Mouse (Mus musculus) ovary, postnatal 10 days (tissue): ENCODE data around the gene Soga1.

Source experiments
- DNase-seq: peaks from one replicate; pipeline ENCODE4 v3.0.0; 2022; ENCODE audit warnings: low spot score

The Soga1 gene

DNA sequence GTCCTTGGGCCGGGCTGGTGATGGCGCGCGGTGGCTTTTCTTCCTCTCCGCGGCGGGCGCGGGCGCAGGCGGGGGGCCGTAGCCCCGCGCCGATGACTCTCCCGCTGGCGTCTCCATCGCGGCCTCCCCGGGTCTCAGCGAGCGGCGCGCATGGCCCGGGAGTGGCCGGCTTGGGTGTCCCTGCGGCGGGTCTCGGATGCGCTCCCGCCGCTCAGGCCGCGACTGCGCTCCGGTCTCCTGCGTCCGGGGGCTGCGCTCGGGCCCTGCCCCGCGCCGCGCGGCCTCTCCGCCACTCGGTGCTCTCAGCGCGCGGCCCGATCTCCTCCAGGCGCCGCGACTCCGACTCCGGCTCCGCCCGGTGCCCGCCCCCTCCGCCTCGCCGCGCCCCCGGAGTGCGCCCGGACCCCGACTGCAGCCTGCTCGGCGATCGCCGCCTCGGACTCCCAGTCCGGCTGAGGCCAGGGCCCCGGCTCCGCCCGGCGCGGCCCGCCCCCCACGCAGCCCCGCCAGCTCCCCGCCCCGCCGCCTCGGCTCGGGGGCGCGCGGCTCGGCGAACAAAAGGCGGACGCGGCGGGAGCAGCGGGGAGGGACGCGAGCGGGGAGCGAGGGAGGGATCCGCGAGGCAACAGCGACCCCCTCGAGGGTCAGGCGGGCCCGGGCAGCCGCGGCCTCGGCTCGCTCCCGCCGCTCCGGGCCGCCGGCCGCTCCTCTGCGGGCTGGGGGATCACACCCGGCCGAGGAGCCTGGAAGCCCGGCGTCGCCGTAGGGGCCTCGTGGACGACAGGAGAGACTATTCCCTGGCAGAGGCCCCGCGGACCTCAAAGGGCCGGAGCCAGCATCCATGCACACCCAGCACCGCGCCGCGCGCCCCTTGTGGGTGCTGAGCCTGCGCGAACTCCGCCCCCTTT is at the start of gene Soga1:
Soga1 (minus strand) TSS at position 462 of the 908 bp plus-strand sequence.
- DNase-seq: peak; percentile 80

GRCm38 (mm10) chr2:157128072-157128471 is 49.0 kb upstream of the Soga1 start:
- no peak for DNase-seq

GRCm38 (mm10) chr2:157127370-157127769 is 48.3 kb upstream of the Soga1 start:
- DNase-seq: no peak

DNA sequence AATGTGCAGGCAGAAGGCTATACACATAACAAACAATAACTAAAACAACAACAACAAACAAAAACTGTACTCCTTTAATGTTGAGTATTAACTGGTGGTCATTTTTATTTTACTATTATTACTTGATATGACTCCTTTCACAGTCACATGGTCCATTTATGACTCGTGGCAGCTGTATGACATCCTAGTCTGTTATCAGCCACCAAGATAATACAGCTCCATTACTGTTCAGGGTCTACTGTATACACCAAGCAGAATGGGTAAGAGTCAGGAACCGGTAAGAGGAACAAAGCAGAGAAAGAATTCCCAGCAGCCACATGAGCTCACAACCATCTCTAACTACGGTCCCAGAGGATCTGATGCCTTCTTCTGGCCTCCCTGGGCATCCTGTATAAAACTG is 46.2 kb upstream of the Soga1 start:
- DNase-seq: no peak

DNA sequence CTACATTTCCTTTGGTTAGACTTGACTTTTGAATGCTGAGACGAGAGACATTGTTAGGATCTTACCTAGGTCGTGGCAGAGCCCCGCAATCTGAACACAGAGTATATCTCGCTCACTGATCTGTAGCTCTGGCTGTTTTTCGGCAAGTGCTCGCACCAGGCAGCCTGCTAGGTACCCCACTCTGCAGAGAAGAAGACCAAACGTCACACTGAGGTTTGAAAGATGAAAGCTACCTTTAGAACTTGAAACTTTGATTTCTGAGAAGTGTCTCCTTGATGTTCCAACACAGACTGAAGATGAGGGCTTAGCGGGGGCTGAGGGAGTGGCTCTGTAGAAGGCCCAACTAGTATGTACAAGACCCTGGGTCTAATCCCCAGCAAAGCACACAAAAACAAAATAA is 42.7 kb upstream of the Soga1 start:
- no peak for DNase-seq

- no peak for DNase-seq
Measured at GRCm38 (mm10) chr2:157119075-157119474, 40.0 kb upstream of the Soga1 start.

DNA sequence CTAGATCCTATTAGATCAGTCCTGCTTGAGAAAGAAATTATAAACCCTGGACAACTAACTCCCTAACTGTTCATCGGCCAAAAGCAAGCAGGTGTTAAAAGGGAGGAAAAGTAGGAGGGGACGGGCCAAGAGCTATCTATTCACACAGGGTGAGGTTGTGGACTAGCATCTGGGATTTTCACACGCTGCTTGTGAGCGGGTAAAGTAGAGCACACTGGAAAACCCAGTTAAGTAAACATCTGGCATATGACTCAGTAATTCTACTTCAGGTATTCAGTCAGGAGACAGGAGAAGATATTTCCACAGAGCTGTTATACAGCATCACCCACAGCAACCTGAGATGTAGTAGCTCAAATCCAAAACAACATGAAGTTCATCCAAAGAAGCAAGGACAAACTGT is 39.5 kb upstream of the Soga1 start:
- DNase-seq: no peak

GRCm38 (mm10) chr2:157116964-157117363 is 37.9 kb upstream of the Soga1 start:
- no peak for DNase-seq

GRCm38 (mm10) chr2:157108236-157108635 is 29.2 kb upstream of the Soga1 start:
- no peak for DNase-seq

GRCm38 (mm10) chr2:157104454-157104853 is 25.4 kb upstream of the Soga1 start:
- no peak for DNase-seq

DNA sequence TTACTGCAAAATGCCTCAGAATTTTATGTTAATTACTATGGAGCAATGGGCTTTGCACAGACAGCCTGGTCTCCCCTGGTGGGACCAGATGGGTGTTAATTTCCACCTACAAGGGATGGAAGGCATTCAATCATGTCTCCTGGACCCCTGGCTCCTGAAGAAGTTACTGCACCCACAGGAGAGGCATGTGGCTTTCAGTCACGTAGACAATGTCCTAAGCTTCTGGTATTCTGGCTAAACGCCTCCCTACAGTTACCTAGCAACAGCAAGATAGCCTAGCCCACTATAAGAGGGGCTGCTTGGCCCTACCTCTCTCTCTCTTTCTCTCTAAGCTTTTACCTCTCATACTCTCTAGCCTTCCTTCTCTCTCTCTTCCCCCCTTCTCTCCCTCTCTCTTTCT is 23.2 kb upstream of the Soga1 start:
- no peak for DNase-seq

DNA sequence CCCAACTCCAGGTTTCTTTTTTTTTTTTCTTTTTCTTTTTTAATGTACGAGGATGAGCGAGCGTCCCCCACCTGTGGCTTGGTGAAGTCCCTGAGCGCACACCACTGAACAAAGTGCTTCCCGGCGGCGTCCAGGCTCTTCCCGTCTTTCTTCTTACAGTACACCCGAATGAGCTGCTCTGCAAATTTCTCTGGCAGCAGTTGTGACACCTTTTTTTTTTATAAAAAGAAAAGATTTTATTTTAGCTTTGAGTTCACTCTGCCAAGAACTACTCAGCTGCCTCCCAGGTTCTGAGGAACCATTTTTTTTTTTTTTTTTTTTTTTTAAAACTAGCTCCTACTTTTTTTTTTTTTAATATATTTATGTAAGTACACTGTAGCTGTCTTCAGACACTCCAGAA is 22.6 kb upstream of the Soga1 start:
- DNase-seq: no peak

DNA sequence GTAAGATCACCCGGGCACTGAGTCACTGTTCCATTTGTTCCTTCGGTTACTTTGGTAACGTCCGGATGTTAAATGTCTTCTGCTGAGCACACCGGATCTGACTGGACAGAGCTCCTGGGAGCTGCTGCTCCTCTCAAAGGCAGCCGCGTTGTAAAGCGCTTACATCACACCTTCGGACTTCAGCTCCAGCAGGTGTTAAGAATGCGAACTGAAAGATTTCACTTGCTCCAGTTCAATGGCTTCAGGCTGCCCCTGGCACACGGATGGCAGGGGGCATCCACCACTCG is 21.2 kb upstream of the Soga1 start:
- no peak for DNase-seq

- no peak for DNase-seq
Measured at GRCm38 (mm10) chr2:157099532-157100318, 20.7 kb upstream of the Soga1 start.

- DNase-seq: peak; percentile 55
Measured at GRCm38 (mm10) chr2:157095005-157095755, 16.1 kb upstream of the Soga1 start.

DNA sequence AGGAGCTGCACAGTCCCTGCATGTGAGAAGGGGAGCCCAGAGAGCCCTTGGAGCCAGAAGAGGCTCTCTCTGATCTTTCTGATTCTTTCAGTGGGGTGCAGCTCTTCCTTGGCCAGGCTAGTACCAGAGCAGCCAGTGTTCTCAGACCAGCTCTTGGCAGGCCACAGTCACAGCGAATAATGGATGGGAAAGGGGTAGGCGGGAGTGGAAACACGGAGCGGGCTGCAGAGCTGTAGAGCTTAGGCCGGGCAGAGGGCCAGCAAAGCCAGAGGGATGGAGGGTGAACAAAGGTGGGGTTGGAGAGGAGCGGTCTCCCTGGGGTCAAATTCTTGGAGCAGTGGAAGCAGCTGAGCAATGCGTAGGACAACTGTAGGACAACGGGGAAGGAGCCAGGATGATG is 13.0 kb upstream of the Soga1 start:
- DNase-seq: no peak

- DNase-seq: no peak
Measured at GRCm38 (mm10) chr2:157087536-157088317, 8.7 kb upstream of the Soga1 start.

DNA sequence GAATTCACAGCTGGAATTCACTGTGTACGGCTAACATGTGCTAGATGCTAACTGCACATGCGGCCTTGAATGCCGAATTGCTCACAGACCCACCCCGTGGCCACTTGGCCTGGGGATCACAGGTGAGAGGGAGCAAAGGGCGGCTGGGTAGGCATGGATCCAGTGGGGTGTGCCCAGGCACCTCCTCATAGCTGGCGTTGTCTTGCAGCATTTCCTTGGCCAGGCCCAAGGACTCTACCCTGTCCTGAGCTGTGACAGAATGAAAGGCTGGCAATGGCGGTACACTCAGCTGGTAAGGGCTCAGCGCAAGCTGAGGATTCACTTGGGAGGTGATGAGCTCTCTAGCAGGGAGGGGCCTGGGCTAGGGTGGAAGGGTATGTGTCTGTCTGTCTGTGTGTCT is 7.7 kb upstream of the Soga1 start, which contains the start of gene Tldc2:
Tldc2 (plus strand) TSS at position 260 of the 400 bp plus-strand sequence.
- DNase-seq: no peak

DNA sequence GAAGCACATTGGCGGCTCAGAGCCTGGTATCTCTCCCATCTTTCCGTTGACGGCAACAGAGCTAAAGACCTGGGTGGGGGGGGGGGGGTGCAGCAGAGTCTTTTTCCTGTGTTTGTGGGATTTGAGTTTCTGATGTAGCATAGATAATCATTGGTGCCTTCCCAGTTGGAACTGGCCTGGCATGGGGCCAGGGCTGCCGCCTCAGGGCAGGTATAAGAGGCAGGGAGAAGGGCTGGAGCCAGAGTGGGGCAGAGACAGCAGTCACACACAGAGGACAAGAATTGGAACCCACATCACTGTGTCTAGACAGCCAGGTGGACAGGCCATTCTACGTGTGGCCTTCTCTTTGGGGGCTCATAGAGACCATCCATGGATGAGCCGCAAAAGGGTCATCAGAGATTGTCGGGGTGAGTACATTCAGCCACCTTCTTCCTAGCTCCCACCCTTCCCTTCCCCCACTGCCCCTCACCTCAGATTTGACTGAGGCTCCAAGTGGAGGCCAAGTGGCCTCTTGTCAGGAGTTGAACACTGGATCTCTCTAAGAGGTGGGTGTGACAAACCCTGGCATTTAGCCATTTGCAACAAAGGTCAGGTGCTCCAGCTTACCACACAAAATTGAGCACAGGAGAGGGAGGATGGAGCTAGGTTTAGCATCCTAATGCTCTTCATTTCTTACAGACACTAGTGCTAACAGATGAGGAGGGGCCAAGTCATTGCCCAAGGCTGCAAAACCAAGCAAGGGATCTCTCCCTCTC is 6.0 kb upstream of the Soga1 start:
- DNase-seq: no peak

GRCm38 (mm10) chr2:157081960-157082359 is 2.9 kb upstream of the Soga1 start:
- no peak for DNase-seq

DNA sequence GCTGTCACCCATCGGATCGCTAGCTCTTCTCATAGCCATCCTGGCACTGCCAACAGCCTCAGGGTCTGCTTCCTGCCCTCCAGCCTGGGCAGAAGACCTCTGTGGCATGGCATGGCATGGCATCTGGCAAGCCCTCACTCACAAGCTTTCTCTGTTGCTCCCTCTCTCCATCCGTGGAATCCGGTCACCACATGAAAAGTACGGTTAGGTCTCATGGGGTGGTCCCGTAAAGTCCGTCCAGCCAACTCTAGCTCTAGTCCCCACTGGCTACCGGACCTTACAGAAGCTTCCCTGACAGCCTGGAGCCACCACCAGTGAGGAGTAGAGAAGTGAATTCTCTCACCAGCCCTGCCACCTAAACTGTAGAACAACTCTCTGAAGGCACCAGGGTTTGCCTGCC is 2.3 kb upstream of the Soga1 start:
- DNase-seq: no peak
